Mouse (Mus musculus) neural tube, embryonic 15.5 days (tissue): Measurements from ENCODE around the gene Ednrb. TPM values are rescaled to one million over a fixed set of nuclear protein-coding genes. Genes with fewer than 3 reads are reported as not detected.

Experiments
- ATAC-seq: fragments of 200-750 bp; cut with Nextera tagmentation; 2 replicates; pipeline ENCODE4 v1.8.0; 2017; ENCODE audit warnings: mild to moderate bottlenecking, moderate TSS enrichment, moderate library complexity; ENCODE audit not compliant: low FRiP score
- H3K27ac ChIP-seq: fragments of 300-500 bp; sonication (generic); replicated peaks from 2 replicates; pipeline ENCODE4 v1.5.1; 2015; ENCODE audit warnings: mild to moderate bottlenecking, inconsistent platforms
- H3K27me3 ChIP-seq: fragments of 300-500 bp; sonication (generic); replicated peaks from 2 replicates; pipeline ENCODE4 v1.6.1; 2015; ENCODE audit warnings: inconsistent platforms
- H3K36me3 ChIP-seq: fragments of 300-500 bp; sonication (generic); 2 replicates; pipeline ENCODE4 v1.6.1; 2015; ENCODE audit warnings: inconsistent platforms
- H3K4me1 ChIP-seq: fragments of 300-500 bp; sonication (generic); 2 replicates; pipeline ENCODE4 v1.6.1; 2015; ENCODE audit warnings: inconsistent platforms
- H3K4me2 ChIP-seq: fragments of 300-500 bp; sonication (generic); 2 replicates; pipeline ENCODE4 v1.6.1; 2015; ENCODE audit warnings: inconsistent platforms, mild to moderate bottlenecking, moderate library complexity
- H3K4me3 ChIP-seq: fragments of 300-500 bp; sonication (generic); replicated peaks from 2 replicates; pipeline ENCODE4 v1.5.1; 2015; ENCODE audit warnings: mild to moderate bottlenecking, inconsistent platforms
- H3K9ac ChIP-seq: fragments of 300-500 bp; sonication (generic); replicated peaks from 2 replicates; pipeline ENCODE4 v1.6.1; 2015; ENCODE audit warnings: mild to moderate bottlenecking, inconsistent platforms
- H3K9me3 ChIP-seq: fragments of 300-500 bp; sonication (generic); replicated peaks from 2 replicates; pipeline ENCODE4 v1.6.1; 2016; ENCODE audit warnings: inconsistent platforms
- WGBS: fragments of 180-500 bp; shearing (Covaris S2); methylation state at CpG from one replicate; pipeline ENCODE4 v1.1.7; 2015; ENCODE audit warnings: mixed read lengths; 5-methylcytosine and 5-hydroxymethylcytosine counted together
- polyA plus RNA-seq: library from polyadenylated mRNA; unstranded; fragments of >200 nt; fragmentation: Nextera tagmentation; extraction: Ambion mirVana; gene quantifications from 2 replicates; pipeline ENCODE4 v1.2.1, GENCODE M21; 2015

Ednrb gene
- polyA plus RNA-seq, 1 experiment from 2014 or later: 69.1 TPM

- peak; percentile 83 for ATAC-seq
- Histone ChIP-seq H3K9me3 (no peaks in the 10 kb centered on the region), H3K4me2 (peak overlapping the region; percentile 95), H3K4me1 (peaks cover 17% of the 10 kb centered on the region), H3K27me3 (no peaks in the 10 kb centered on the region), H3K4me3 (peak overlapping the region; percentile 59), H3K36me3 (no peaks in the 10 kb centered on the region), H3K27ac (peak overlapping the region; percentile 79), H3K9ac (peak overlapping the region; percentile 49)
- WGBS: under 1% methylated on average over 30 of the region's 30 CpGs
These were observed 716 bp downstream of the Ednrb start for GRCm38 (mm10) chr14:103843371-103844001.

DNA sequence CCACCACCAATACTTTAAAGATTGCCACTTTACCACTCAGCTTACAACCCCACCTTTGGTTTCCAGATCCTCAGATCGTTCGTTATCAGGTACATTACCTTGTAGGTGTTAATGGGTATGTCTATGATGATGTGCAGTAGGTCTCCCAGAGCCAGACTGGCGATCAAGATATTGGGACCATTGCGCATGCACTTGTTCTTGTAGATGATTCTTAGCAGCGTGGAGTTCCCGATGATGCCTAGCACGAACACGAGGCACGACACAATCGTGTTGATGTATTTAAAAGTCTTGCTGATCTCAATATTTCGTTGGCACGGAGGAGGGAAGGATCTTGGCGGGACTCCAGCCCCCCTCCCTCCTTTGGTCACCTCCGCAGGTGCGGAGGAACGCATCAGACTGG, 1.3 kb downstream of the Ednrb start:
- Histone ChIP-seq H3K4me3 (peak overlapping the region; percentile 59), H3K9me3 (no peaks in the 10 kb centered on the region), H3K27ac (peak overlapping the region; percentile 79), H3K4me1 (peaks cover 17% of the 10 kb centered on the region), H3K36me3 (no peaks in the 10 kb centered on the region), H3K4me2 (peak overlapping the region; percentile 95), H3K9ac (peak overlapping the region; percentile 49), H3K27me3 (no peaks in the 10 kb centered on the region)
- WGBS: 4% methylated on average over 16 of the region's 16 CpGs
- no peak for ATAC-seq

DNA sequence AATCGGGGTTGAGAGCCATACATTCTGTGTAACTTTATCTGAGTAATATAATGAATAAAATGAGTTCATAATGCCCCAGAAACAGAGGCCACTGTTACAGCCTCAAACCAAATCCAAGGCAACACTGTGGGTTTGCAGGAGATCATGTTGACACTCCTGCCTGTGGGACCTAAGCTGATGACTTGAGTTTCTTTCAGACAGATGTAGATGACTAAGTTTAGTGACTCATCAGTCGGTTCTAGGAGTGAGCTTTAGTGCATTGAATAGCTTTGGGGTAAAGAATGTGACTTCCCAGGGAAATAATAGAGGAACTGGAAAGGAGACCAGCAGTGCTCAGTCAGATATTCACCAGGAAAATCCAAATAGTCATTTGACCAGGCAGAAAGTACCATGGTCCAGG, 3.8 kb downstream of the Ednrb start:
- H3K9ac ChIP-seq: no peak overlapping the region
- H3K4me1 ChIP-seq: peaks cover 17% of the 10 kb centered on the region
- WGBS: 79% methylated on average over 2 of the region's 2 CpGs
- no peaks in the 10 kb centered on the region for H3K9me3 ChIP-seq
- no peak overlapping the region for H3K27ac ChIP-seq
- 0 out of 2 replicates have a peak overlapping the region, but pooled peaks have one; percentile 3 for H3K4me3 ChIP-seq
- ATAC-seq: no peak
- no peaks in the 10 kb centered on the region for H3K36me3 ChIP-seq
- peak overlapping the region; percentile 95 for H3K4me2 ChIP-seq
- H3K27me3 ChIP-seq: no peaks in the 10 kb centered on the region

GRCm38 (mm10) chr14:103838887-103839286, 5.3 kb downstream of the Ednrb start:
- Histone ChIP-seq H3K9ac (no peak overlapping the region), H3K4me3 (no peak overlapping the region), H3K4me1 (0 out of 2 replicates have a peak, but pooled peaks cover 5% of the 10 kb centered on the region), H3K9me3 (no peaks in the 10 kb centered on the region), H3K27me3 (no peaks in the 10 kb centered on the region), H3K36me3 (no peaks in the 10 kb centered on the region), H3K4me2 (peak overlapping the region; percentile 14; the same call in 1 of the 2 replicates), H3K27ac (no peak overlapping the region)
- 88% methylated on average over 5 of the region's 5 CpGs for WGBS
- ATAC-seq: no peak

DNA sequence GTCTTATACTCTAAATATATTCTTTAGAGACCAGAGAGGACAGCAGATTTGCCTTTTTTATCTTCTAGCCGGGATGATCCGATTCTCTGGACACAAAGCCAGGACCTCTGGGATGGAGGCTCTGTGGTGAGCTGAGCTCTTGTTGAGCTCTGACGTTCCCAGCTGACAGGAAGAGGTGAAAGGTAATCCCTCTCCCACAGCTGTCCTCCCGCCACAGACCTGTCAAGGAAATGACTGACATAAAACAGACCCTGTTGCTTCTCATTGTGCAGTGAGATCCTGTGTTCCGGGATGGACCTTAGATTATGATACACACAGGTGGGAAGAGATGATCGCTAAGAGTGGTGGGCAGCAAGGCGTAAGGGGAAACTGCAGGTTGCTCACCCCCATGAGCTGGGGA, 9.6 kb downstream of the Ednrb start:
- H3K36me3 ChIP-seq: no peaks in the 10 kb centered on the region
- no peak overlapping the region for H3K27ac ChIP-seq
- H3K4me3 ChIP-seq: no peak overlapping the region
- ATAC-seq: no peak
- H3K9me3 ChIP-seq: no peaks in the 10 kb centered on the region
- H3K9ac ChIP-seq: no peak overlapping the region
- no peaks in the 10 kb centered on the region for H3K27me3 ChIP-seq
- no peak overlapping the region for H3K4me2 ChIP-seq
- WGBS: 66% methylated on average over 7 of the region's 7 CpGs
- 0 out of 2 replicates have a peak, but pooled peaks cover 6% of the 10 kb centered on the region for H3K4me1 ChIP-seq

GRCm38 (mm10) chr14:103834147-103834546, 10.1 kb downstream of the Ednrb start:
- Histone ChIP-seq H3K36me3 (no peaks in the 10 kb centered on the region), H3K27ac (no peak overlapping the region), H3K27me3 (no peaks in the 10 kb centered on the region), H3K9me3 (no peaks in the 10 kb centered on the region), H3K9ac (no peak overlapping the region), H3K4me1 (0 out of 2 replicates have a peak, but pooled peaks cover 6% of the 10 kb centered on the region), H3K4me3 (no peak overlapping the region), H3K4me2 (no peak overlapping the region)
- WGBS: 72% methylated on average over 3 of the region's 3 CpGs
- no peak for ATAC-seq

- Histone ChIP-seq H3K9me3 (no peaks in the 10 kb centered on the region), H3K4me1 (0 out of 2 replicates have a peak, but pooled peaks cover 6% of the 10 kb centered on the region), H3K27me3 (no peaks in the 10 kb centered on the region), H3K4me2 (no peak overlapping the region), H3K27ac (no peak overlapping the region), H3K4me3 (no peak overlapping the region), H3K36me3 (no peaks in the 10 kb centered on the region), H3K9ac (no peak overlapping the region)
- no peak for ATAC-seq
- 65% methylated on average over 4 of the region's 4 CpGs for WGBS
These were observed 11.7 kb downstream of the Ednrb start for GRCm38 (mm10) chr14:103832472-103832871.

DNA sequence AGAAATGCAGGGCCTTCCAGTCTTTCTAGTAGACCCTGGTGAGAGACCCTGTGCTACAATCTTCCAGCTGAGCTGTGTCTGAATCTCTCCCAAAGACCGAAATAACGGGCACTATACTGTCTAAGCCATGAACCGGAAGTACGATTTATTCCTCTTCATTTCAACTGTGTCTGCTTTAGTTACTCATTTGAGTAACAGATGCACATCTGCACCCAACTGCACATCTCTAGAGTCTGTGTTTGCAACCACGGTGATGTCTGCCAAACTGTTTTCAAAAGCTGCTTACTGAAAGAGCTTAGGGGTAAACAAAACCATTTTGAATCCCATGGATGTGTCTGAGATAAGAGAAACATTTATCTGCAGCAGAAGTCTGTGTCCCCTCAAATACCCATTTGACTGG, 13.2 kb downstream of the Ednrb start:
- Histone ChIP-seq H3K9me3 (no peaks in the 10 kb centered on the region), H3K4me3 (no peak overlapping the region), H3K4me1 (0 out of 2 replicates have a peak, but pooled peaks cover 6% of the 10 kb centered on the region), H3K9ac (no peak overlapping the region), H3K4me2 (no peak overlapping the region), H3K27ac (peak overlapping the region; percentile 33), H3K36me3 (no peaks in the 10 kb centered on the region), H3K27me3 (no peaks in the 10 kb centered on the region)
- 49% methylated on average over 5 of the region's 5 CpGs for WGBS
- no peak for ATAC-seq

DNA sequence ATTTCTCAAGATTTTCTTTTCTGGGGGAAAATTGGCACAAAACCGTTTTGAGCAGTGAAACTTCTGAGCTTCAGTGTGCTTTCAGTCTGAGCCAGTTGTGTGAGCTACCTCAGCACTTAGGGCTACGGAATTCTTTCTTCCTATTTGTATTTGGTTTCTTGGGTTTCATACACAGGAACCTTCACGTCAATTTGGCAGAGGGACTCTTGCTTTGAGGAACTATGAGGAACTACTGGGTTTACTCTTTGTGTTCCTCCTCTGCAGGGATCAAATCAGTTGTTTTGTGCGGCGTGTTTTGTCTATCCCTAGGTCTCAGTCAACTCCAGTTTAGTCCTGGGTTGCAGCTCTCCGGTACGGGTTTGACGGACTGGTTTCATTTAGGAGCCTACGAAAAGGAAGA, 17.9 kb downstream of the Ednrb start:
- no peak for ATAC-seq
- no peaks in the 10 kb centered on the region for H3K36me3 ChIP-seq
- H3K4me1 ChIP-seq: 0 out of 2 replicates have a peak, but pooled peaks cover 14% of the 10 kb centered on the region
- H3K9ac ChIP-seq: no peak overlapping the region
- H3K9me3 ChIP-seq: no peaks in the 10 kb centered on the region
- no peak overlapping the region for H3K27ac ChIP-seq
- H3K4me3 ChIP-seq: no peak overlapping the region
- H3K4me2 ChIP-seq: no peak overlapping the region
- no peaks in the 10 kb centered on the region for H3K27me3 ChIP-seq
- WGBS: 95% methylated on average over 9 of the region's 9 CpGs

- Histone ChIP-seq H3K9ac (no peak overlapping the region), H3K4me3 (no peak overlapping the region), H3K9me3 (no peaks in the 10 kb centered on the region), H3K4me1 (0 out of 2 replicates have a peak, but pooled peaks cover 12% of the 10 kb centered on the region), H3K27ac (no peak overlapping the region), H3K36me3 (no peaks in the 10 kb centered on the region), H3K27me3 (no peaks in the 10 kb centered on the region), H3K4me2 (no peak overlapping the region)
- 97% methylated on average over 5 of the region's 5 CpGs for WGBS
- no peak for ATAC-seq
These were observed 18.3 kb downstream of the Ednrb start for GRCm38 (mm10) chr14:103825934-103826333.

DNA sequence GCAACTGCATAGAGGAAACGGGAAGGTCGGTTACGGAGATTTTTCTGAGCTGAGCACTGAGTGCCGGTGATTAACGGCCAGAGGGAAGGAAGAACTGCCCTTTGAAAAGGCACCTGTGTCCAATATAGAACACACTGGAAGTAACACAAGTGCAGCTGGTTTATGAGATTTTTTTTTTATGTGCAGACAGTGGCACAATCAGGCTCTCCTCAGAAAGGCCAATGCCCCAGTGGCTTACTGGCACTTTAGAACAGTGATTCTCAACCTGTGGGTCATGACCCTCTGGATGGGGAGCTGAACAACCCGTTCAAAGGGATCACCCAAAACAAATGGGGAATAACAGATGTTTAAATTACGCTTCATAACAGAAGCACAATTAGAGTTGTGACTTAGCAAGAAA, 20.7 kb downstream of the Ednrb start:
- Histone ChIP-seq H3K4me3 (no peak overlapping the region), H3K4me2 (no peak overlapping the region), H3K9ac (no peak overlapping the region), H3K9me3 (no peaks in the 10 kb centered on the region), H3K27me3 (no peaks in the 10 kb centered on the region), H3K36me3 (no peaks in the 10 kb centered on the region), H3K4me1 (0 out of 2 replicates have a peak, but pooled peaks cover 8% of the 10 kb centered on the region), H3K27ac (no peak overlapping the region)
- ATAC-seq: no peak
- WGBS: 23% methylated on average over 7 of the region's 7 CpGs

DNA sequence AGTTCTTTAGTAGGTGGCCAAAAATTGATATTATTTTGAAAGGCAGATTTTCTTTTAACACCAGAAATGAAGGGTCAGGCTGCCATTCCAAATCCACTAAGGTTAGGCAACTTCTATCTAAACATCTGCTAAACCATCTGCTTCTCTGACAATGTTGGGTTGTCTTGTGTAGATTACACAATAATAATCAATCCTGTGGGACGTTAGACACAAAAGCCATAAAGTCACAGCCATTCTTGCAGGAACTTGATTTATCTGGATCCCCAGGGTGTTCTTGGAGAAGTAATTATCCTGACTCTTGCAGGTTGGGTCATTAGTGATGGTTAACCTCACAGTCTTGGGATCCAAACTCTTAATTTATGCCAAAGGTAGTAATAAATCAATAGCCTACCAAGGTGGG, 21.6 kb downstream of the Ednrb start:
- H3K4me1 ChIP-seq: 0 out of 2 replicates have a peak, but pooled peaks cover 8% of the 10 kb centered on the region
- H3K9me3 ChIP-seq: no peaks in the 10 kb centered on the region
- H3K9ac ChIP-seq: no peak overlapping the region
- H3K27ac ChIP-seq: no peak overlapping the region
- no peak overlapping the region for H3K4me2 ChIP-seq
- H3K27me3 ChIP-seq: no peaks in the 10 kb centered on the region
- ATAC-seq: no peak
- H3K36me3 ChIP-seq: no peaks in the 10 kb centered on the region
- WGBS: 11% methylated on average over 1 of the region's 1 CpGs
- H3K4me3 ChIP-seq: no peak overlapping the region
